Mouse (Mus musculus): Measurements from ENCODE around the gene Cant1.

Gene Cant1

GRCm38 (mm10) chr11:118375881-118376280 is 43.0 kb downstream of the Cant1 start:
- no peak for ATAC-seq (ENCODE audit: insufficient number of reproducible peaks, low FRiP score, low TSS enrichment)

GRCm38 (mm10) chr11:118375461-118375860 is 43.4 kb downstream of the Cant1 start:
- no peak for ATAC-seq (ENCODE audit: insufficient number of reproducible peaks, low FRiP score, low TSS enrichment)

GRCm38 (mm10) chr11:118375006-118375405 is 43.9 kb downstream of the Cant1 start:
- no peak for ATAC-seq (ENCODE audit: insufficient number of reproducible peaks, low FRiP score, low TSS enrichment)

GRCm38 (mm10) chr11:118374506-118374905 is 44.4 kb downstream of the Cant1 start:
- ATAC-seq (ENCODE audit: insufficient number of reproducible peaks, low FRiP score, low TSS enrichment) = no peak

- no peak for ATAC-seq (ENCODE audit: insufficient number of reproducible peaks, low FRiP score, low TSS enrichment)
Observed at GRCm38 (mm10) chr11:118372641-118373040, 46.2 kb downstream of the Cant1 start.

- ATAC-seq (ENCODE audit: insufficient number of reproducible peaks, low FRiP score, low TSS enrichment) = no peak
Observed at GRCm38 (mm10) chr11:118371876-118372275, 47.0 kb downstream of the Cant1 start.

- no peak for ATAC-seq (ENCODE audit: insufficient number of reproducible peaks, low FRiP score, low TSS enrichment)
Observed at GRCm38 (mm10) chr11:118369657-118370056, 49.2 kb downstream of the Cant1 start.

- no peak for ATAC-seq (ENCODE audit: insufficient number of reproducible peaks, low FRiP score, low TSS enrichment)
Observed at GRCm38 (mm10) chr11:118369251-118369650, 49.6 kb downstream of the Cant1 start.

GRCm38 (mm10) chr11:118368330-118368729 is 50.6 kb downstream of the Cant1 start:
- no peak for ATAC-seq (ENCODE audit: insufficient number of reproducible peaks, low FRiP score, low TSS enrichment)

- ATAC-seq (ENCODE audit: insufficient number of reproducible peaks, low FRiP score, low TSS enrichment) = no peak
Observed at GRCm38 (mm10) chr11:118366559-118366958, 52.3 kb downstream of the Cant1 start.

GRCm38 (mm10) chr11:118366108-118366507 is 52.8 kb downstream of the Cant1 start:
- ATAC-seq (ENCODE audit: insufficient number of reproducible peaks, low FRiP score, low TSS enrichment) = no peak

GRCm38 (mm10) chr11:118365171-118365570 is 53.7 kb downstream of the Cant1 start:
- ATAC-seq (ENCODE audit: insufficient number of reproducible peaks, low FRiP score, low TSS enrichment) = no peak

- no peak for ATAC-seq (ENCODE audit: insufficient number of reproducible peaks, low FRiP score, low TSS enrichment)
Observed at GRCm38 (mm10) chr11:118364021-118364420, 54.9 kb downstream of the Cant1 start.

- no peak for ATAC-seq (ENCODE audit: insufficient number of reproducible peaks, low FRiP score, low TSS enrichment)
Observed at GRCm38 (mm10) chr11:118362971-118363518, 55.8 kb downstream of the Cant1 start.

GRCm38 (mm10) chr11:118362501-118362900 is 56.4 kb downstream of the Cant1 start:
- ATAC-seq (ENCODE audit: insufficient number of reproducible peaks, low FRiP score, low TSS enrichment) = no peak

GRCm38 (mm10) chr11:118360907-118361341 is 58.0 kb downstream of the Cant1 start:
- ATAC-seq (ENCODE audit: insufficient number of reproducible peaks, low FRiP score, low TSS enrichment) = no peak

- no peak for ATAC-seq (ENCODE audit: insufficient number of reproducible peaks, low FRiP score, low TSS enrichment)
Observed at GRCm38 (mm10) chr11:118360491-118360890, 58.4 kb downstream of the Cant1 start.
